Mouse (Mus musculus) embryo, embryonic 9.5 days (tissue): ENCODE measurements around the gene Ugt1a2.

ENCODE experiments used
- DNase-seq: peaks from one replicate; pipeline ENCODE4 v3.0.0-alpha.2; 2017; ENCODE audit errors: extremely low spot score

The Ugt1a2 gene

DNA sequence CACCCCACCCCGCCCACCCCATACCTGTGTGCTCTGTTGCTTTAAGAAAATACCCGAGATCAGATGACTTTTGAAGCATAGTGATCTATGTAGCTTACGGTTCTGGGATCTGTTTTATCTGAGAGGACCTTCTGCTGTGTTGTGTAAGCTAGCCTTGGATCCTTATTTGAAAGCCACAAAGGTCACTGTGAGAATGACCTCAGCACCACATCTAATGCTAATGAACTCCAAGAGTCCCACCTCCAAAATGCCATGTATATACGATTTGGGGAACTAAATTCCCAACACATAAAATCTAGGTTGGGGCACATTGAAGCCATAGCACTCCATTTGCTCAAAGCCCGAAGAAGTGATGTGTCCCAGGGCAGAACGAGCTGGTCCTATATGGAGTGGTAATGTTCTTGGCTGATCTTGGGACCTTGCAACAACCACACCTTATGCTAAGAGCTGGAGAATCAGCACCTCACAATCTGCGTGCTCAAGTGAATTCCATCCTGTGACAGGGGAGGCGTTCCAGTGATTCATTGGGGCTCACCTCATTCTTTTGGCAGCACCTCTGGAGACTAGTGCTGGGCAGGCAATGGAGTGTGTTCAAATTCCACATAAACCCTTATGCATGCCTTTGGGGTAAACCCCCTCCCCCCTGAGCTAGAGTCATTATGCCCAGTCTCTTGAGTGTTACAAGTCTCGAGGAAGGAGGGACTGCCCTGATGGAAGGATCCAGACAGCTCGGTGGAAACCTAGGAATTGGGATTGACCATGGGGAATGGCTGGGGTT is 56.7 kb downstream of the Ugt1a2 start:
- DNase-seq = no peak

DNA sequence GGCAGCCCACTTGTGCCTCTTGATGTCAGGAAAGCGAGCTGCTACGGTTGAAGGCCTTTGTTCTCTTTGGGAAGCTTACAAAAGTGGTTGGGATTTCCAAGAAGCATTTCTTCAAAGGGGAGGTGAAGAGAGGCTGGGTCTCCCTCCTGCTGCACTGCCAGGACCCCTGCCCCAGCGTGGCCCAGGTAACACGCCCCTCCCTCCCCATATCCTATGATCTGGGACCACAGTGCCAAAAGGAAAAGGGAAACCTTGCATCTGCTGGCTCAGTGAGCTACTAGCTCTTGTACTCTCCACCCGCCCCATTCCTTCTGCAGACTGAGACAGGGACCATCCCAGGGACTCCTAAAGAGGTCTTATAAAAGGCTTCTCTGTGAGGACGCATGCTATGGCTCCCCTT is 57.3 kb downstream of the Ugt1a2 start:
- DNase-seq = no peak

DNA sequence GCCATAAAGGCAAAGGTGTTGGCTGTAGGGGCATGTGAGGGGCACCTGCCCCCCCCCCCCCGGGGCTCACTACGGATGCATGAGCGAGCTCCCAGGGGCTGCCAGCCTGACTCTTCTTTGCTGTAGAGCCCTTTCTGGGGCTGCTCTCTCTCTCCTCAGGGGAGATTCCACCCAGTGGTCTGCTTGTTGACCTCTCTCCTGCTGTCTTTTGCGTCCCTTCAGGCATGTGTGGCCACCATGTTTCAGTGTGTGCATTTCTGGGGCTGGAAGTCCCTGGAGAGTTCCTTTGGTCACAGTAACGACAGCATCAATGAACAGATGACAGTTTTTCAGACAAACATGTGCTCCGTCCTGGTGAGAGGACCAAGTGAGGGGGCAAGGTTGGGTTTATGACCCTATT is 58.0 kb downstream of the Ugt1a2 start:
- DNase-seq = no peak

DNA sequence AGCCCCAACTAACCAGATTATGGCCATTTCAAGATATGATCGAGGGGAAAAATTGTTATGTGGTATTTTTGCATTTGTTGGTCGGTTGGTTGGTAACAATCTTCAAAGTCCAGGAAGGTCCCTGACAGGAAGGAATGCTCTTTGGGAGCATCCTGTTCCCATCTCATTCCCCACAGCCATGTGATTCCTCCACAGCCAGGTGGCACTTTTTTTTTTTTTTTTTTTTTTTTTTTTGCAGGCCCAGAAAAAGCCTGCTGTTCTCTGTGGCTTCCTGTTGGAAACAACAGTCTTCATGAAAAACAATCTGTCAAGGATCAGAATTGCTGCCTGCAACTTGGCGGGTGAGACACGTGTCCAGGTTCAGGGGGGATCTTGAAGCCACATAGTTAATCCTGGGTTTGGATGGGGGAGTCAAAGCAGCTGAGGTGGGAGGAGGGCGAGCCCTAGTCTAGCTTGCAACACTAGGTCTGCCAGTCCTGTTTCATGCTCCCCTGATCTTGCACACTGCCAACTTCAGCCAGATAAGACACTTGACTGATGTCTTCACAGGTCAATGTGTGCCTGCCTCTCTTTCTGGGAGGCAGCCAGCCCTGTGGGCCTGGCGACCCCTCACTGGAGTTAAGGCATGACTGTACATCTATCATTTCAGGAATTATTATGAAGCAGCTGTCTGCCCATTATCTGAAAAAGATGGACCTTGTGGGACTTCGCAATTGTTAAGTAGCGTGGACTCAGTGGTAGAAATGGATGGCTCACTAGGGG is 58.7 kb downstream of the Ugt1a2 start:
- DNase-seq = no peak

DNA sequence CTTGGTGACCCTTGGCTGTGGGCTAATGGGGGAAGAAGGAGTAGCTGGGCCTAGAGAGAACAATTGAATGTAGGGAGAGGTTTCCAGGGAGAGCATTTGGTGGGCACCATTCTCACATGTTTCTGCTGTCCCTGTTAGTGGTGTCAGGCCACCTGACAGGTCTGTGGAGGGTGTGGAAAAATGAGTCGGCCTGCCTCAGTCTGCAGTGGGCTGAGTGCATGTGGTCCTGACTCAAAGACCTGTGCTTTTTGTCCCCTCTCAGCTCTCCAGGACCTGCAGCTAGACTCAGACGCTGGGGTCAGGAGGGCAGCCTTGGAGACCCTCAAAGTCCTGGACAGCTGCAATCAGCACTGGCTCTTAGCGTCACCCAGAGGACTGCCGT is 59.2 kb downstream of the Ugt1a2 start:
- DNase-seq = no peak

DNA sequence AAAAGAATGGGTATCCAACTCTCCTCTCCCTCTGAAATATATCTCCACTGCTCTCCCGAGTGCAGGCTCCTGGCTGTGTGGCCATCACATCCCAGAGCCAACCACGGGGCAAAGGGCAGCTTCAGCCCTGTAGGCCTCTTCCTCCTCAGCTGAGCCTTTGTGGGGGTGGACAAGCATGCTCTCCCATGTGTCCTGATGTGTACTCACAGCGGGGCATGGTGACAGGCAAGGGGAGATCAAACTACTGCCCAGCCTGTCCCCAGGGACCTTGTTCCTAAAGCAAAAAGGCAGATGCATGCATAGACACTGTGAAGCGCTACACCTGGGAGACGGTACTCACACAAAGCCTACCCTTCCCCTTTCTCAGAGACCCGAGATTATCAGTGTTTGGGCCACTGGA is 59.7 kb downstream of the Ugt1a2 start:
- DNase-seq = no peak

DNA sequence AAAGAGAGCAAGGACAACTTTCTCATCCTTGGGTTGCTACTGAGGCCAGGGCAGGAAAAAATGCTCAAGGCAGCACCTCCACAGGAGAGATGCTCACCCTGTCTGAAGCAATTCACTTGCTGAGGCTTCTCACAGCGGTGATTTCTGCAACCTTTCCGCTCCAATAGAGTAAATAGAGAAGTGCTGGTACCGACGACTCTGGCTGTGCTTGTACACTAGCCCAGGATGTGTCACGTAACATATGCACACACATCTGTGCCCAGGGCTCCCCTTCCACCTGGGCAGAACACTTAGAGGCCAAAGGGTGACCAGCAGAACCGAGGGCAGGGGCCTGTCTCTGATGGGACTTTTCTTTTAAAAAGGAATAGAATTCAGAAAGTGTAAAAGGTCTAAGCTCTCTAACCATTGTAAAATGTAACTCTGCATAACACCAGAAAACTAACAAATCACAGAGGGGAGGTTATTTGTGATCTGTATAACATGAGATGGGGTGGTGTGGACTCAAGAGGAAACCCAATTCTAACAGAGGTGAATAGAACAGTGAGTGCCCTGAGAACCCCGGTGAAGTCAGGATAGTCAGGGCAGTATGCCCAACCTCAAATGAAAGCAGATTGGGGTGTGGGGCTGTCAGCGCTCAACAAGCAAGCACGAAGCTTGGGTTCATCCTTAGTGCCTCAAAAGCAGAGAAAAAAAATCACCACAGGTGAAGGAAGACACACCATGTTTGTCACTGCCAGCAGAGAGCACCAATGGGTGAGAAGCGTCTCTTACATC is 60.4 kb downstream of the Ugt1a2 start:
- no peak for DNase-seq

DNA sequence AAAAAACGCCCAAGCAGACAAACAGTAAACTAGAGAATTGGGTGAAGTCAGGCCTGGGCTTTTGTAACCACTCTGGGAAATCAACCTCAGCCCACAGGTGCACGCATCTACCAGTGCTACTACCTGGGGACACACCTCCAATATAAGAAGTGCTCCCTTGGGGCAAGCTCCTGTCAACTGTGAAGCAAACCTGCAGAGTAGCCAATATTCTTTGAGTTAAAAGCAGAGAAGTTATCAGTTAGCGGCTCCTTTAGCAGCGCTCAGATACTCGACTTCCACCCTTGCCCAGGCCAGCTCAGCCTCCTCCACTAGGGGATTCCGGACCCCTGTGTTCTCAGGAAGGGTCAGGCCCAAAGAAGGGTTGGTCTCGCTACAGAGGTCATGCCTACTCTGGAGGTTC is 61.3 kb downstream of the Ugt1a2 start:
- no peak for DNase-seq

DNA sequence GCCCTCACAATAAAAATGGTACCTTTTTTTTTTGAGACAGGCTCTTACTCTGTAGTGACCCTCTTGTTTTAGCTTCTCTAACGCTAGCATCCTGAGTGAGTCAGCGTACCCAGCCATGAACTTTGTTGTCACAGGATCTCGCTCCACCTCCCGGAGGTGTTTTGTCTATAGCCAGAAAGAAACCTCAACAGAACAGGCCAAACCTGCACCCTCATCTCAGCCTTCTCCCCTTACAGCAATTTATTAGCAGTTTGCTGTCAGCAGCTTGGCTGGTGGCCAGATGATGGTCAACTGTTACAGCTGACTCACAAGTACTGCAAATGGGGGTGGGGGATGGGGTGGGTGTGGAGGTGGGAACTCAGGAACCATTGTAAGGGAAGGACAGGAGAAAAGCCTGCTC is 61.9 kb downstream of the Ugt1a2 start:
- DNase-seq = no peak

DNA sequence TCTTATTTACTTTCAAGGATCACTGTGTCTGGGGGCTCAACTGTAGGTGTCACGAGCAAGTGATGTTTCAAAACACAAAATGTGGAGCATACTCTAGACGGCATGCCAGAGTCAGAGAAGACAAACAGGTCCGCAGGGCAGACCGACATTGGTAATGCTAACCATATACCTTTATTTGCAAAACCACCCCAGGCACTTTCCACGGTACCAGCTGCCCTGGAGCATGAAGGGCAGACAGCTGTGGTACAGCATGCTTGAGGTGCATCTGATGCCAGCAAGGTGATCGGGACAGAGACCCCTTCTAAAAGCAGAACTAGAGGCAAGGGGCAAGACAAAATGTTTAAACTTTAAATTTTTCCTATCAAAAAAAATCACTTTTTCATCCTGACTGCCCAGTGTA is 62.6 kb downstream of the Ugt1a2 start:
- DNase-seq = no peak

DNA sequence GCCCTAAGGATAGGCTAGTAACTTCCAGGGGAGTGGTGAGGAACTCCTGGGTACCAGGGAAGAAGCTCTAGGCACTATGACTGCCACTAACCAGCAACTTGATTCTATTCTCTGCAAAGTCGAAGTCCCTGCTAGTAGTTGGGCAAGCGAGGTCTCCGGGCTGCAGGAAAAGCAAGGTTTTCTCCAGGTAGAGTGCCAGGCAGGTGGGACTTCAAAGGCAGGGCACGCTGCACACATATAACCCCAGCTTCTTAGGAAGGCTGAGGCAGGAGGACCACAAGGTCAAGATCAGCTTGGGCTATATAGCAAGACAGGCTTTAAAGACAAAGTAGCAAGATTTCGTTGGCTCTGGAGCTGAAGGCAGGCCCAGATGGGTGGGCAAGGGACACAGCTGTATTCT is 63.4 kb downstream of the Ugt1a2 start:
- no peak for DNase-seq

DNA sequence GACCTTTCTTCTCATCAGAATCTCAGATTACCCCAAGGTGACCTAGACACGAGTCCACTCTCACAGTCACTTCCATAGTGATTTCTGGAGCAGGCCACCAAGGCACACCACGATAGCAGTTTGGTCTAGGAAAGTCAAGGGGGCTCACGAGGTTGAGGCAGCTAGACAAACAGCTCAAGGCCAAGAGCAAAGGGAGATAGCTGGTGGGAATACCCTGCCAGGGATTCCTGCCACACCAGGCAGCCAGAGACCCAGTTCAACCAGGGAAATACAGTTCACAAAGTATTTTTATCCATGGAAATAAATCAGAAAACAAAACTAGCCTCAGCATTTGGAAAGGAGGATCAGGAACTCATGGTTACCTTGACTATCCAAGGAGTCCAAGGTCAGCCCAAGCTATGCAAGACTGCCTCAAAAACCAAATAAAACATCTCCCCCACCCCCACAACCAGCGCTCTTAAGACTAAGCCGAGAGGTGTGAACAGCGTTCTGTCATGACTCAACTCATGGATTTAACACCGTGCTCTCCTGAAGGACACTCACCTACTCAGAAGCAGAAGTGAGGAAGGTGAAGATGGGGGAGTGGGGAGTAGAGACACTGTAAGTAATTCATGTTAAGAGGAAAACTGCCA is 64.0 kb downstream of the Ugt1a2 start:
- DNase-seq = no peak

DNA sequence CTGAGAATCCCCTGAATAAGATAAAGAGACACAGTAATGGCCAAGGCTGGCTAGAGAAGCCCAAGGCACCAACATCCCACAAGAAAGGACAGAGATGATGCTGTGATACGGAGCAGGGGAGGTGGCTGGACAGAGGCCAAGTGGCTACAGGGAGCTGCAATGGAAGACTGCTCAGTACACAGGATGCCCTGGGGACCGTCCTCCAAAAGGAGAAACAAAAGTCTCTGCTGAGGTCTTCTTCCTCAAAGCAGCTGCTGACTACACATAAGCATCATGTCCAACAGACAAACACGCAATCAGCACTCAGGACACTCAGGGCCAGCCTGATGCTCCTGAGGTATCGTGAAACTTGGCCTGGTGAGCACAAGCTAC is 64.5 kb downstream of the Ugt1a2 start:
- no peak for DNase-seq

DNA sequence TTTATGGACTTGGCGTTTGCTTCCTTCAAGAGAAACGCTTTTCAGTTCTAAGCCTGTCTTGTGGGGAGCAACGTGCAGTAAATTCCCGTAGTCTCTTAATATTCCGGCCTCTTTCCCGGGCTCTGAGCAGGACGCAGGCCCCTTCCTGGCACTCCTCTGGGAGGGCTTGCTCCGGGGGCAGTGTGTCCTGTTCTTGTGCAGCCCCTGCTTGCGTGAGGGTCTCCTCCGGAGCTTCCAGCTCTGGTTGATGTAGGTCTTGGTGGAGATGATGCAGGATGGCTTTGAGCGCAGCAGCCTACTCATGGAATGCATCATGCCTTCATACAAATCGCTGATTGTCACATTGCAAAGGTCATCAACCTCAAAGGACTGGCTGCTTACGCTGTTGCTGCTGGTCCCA is 65.7 kb downstream of the Ugt1a2 start:
- DNase-seq = no peak

DNA sequence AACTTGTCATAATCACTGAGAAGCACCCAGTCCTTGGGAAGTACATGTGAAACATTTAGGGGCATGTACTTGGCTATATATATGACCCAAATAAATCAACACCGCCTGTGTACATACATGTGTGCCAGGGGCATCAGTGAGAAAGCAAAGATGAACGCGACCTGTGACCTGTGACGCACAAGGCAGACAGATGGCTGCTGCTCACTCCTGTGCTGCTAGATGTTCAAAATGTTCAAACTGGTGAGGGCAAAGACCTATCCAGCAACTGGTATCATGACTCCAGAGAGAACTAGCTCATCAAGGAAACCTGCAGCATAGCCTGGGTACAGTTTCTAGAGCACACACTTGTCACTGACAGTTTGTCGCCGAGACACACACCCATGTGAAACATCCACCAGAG is 67.1 kb downstream of the Ugt1a2 start:
- DNase-seq = no peak

DNA sequence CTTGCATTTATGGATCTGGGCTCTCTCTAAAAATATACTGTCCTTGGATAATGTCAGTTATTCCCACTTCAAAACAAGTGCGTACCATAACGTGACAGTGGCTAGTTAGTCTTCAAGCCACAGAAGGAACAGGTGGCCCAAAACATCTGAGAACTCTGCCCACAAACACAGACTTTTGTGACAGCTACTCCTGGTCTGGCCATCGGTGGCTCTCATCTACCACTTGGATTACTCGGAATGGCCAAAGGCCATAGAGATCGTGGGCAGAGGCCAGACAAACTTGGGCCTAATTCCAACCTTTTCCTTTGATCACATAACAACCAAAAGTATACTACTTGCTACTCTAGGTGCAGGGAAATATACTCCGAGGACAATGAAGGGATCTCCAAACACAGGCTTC is 67.7 kb downstream of the Ugt1a2 start:
- no peak for DNase-seq
